Mouse (Mus musculus): ENCODE results near the gene Alox12.

DNA sequence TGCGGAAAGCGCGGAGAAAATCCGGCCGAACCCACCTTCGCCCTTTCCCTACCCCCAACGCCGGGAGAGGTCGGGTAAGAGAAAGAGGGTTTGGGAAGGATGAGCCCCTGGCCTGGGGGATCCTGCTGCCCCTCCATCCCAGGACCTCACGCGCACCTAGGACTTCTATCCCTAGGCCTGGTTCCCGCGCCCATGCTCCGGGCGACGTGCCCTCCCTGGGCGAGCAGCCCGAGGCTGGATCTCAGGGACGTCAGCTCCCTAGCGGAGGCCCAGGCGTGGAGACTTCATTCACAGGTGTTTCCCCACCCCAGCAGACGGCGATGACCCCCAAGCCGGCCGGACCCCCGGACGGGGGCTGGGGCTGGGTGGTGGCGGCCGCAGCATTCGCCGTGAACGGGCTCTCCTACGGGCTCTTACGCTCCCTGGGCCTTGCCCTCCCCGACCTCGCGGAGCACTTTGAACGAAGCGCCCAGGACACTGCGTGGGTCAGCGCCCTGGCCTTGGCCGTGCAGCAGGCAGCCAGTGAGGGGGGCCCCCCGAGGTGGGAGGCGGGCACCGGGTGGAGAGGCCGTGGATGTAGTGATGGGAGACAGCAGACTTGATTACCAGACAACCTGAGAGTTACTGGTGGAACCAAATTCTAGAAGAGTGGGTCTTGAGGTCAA is 40.8 kb downstream of the Alox12 start:
- TF ChIP-seq POLR2A (IDR thresholded peaks at IDR 0.05; ENCODE audit: borderline replicate concordance, extremely low read depth, insufficient read depth, insufficient read length, poor library complexity, severe bottlenecking) (no peak), CTCF (IDR thresholded peaks at IDR 0.05; ENCODE audit: borderline replicate concordance, extremely low read depth, insufficient read depth, insufficient read length) (no peak)

All from brain, embryonic 14.5 days (tissue).